Mouse (Mus musculus): Measurements from ENCODE around the gene Gm20772. TPM values are rescaled to one million over a fixed set of nuclear protein-coding genes. Genes with fewer than 3 reads are reported as not detected.

Gene Gm20772
- not detected for total RNA-seq (2023)

GRCm38 (mm10) chrY:17874441-17874840, at the start of gene Gm20772, which contains the start of gene Gm20831:
TSS of gene Gm20772 (plus strand) at chrY:17874741.
TSS of gene Gm20831 (plus strand) at chrY:17874741.

GRCm38 (mm10) chrY:17846166-17846565, 28.4 kb upstream of the Gm20772 start, which contains the start of gene Gm21904:
TSS of gene Gm21904 (minus strand) at chrY:17846266.

Other genes starting within 250 kb of the Gm20772 start
- not detected for gene Gm21904, start 28.5 kb upstream of the Gm20772 start, total RNA-seq (2023)
- not detected for gene Gm20831, start within 50 bp of the Gm20772 start, total RNA-seq (2023)
- not detected for gene Srsy, start 62.6 kb downstream of the Gm20772 start, total RNA-seq (2023)
- gene Gm21764, start 187.1 kb downstream of the Gm20772 start, total RNA-seq (2023): not detected
- not detected for gene Ssty1, start 214.4 kb downstream of the Gm20772 start, total RNA-seq (2023)